Mouse (Mus musculus): ENCODE data around the gene Dppa3.

Gene Dppa3

DNA sequence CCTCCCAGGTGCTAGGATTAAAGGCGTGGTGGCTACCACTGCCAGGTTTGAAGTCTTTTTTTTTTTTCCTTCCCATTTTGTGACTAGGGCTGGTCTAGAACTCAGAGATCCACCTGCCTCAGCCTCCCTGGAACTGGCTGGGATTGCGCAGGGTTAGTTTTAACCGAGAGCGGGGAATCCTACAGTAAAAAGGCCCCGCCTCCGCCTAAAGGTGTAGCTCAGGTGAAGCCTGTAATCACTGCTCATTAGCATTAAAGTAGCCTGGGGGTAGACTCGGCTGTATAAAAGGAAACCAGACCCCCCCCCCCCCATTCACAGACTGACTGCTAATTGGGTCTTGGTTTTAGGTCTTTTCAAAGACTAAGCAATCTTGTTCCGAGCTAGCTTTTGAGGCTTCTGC, at the start of gene Dppa3:
Gene Dppa3, plus strand, starts transcription at position 301 of the 400 bp plus-strand sequence.
- DNase-seq (ENCODE audit: low read depth, low spot score) = no peak

DNA sequence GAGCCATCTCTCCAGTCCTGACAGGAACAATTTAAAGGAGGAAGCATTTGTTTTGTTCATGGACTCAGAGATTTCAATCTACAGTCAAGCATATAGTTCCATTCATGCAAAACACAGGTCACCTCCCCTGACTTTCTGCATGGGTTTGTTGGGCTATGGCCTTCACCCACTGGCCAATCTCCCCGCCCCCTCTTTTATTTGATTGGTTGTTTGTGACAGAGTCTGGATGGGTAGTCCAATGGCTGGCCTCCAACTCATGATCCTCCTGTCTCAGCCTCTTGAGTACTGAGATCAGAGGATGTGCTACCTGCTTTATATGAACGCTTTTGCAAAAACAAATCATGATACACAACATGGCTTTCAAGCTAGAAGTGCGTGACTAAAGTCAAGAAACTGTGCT, 49.2 kb upstream of the Dppa3 start:
- no peak for DNase-seq (ENCODE audit: low read depth, low spot score)

DNA sequence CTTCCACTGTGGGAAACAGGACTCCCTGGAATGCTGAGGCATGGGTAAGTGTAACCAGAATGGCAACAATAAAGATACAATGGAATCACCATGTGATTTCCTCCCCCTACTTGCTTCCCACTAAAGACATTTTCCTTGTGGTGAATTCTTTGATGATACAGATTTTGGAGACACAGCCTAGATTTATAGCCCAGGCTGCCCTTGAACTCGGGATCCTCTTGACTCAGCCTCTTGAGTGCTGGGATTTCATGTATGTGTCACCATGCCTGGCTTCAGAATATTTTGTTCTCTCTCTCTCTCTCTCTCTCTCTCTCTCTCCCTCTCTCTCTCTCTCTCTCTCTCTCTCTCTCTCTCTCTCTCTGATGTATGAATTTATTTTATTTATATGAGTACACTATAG, 47.1 kb upstream of the Dppa3 start:
- DNase-seq (ENCODE audit: low read depth, low spot score) = no peak

DNA sequence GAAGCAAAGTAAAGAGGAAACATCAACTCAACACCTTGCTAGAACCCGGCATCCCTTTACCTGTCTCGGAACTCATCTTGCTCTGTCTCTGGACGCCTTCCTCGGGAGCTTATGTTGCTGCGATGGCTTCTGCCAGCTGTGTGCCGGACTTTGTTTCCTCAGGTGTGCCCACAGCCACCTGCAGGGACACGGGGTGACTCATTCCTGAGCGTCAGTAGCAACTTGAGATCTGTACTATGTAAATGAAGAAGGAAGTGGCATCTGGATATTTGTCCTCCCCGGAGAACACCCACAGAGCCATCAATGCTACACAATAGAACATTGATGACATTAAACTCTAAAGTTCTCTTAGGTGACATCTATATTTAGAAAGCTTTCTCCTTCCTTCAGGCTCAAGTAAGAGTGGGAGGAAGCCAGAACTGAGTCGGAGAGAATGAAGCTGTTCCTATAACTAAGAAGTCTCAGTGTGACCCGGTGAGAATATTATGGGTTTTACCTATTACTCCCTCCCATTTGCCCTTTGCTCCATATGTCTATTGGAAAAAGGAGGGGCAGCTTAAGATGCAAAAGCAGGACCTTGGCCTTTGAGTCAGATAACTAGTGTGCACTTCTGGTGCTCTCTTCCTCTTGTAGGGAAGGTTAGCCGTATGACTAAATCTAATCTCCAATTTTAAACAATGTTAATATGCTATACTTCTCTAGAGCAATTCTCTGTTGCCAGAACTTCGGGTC, 35.0 kb upstream of the Dppa3 start:
- DNase-seq (ENCODE audit: low read depth, low spot score) = no peak

DNA sequence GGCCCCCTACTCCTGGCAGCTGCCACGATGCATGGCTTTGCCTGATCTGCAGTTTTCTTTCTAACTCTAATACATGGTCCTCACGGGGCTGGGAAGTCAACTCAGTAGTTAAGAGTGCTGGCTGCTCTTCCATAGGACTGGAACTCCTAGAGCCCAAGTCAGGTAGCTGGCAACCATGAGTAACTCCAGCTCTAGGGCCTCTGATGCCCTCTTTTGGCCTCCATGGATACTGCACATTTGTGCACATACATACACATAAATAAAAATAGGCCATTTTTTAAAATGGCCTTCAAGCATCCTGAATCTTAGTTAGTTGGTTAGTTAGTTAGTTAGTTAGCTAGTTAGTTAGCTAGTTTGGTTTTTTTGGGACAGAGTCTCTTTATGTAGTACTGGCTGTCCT, 33.3 kb upstream of the Dppa3 start:
- no peak for DNase-seq (ENCODE audit: low read depth, low spot score)

DNA sequence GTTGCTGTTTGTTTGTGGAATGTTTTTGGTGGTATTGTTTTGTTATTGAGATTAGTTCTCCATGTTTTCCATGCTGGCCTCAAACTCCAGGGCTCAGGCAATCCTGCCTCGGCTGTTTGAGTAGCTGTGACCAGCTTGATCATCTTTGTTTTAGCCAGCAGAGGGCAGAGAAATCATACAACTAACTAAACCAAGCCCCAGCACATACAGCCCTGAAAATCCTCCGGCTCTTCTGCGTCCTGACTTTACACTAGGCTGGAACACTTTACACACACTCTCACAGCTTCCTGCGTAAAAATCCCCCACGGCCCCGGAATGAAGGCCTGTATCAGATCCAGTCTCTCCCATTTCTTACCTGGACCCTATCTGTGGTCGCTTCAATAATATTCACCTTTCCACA, 30.6 kb upstream of the Dppa3 start:
- no peak for DNase-seq (ENCODE audit: low read depth, low spot score)

DNA sequence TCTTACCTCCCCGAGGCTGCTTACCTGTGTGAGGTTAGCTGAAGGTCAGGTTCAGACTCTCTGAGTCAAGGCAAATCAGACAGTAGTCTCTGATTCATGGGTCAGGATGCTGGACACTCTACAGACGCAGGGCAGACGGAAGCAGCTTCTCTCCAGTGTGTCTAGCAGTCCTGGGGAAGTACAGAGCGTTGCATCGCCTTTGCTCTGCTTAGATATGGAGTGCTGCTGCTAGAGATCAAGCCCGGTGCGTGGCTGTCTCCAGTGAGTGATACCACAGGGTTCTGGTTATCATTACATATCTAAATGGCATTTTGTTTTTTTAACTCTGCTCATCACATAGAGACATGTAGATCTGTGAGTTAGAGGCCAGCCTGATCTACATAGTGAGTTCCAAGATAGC, 29.6 kb upstream of the Dppa3 start:
- no peak for DNase-seq (ENCODE audit: low read depth, low spot score)

DNA sequence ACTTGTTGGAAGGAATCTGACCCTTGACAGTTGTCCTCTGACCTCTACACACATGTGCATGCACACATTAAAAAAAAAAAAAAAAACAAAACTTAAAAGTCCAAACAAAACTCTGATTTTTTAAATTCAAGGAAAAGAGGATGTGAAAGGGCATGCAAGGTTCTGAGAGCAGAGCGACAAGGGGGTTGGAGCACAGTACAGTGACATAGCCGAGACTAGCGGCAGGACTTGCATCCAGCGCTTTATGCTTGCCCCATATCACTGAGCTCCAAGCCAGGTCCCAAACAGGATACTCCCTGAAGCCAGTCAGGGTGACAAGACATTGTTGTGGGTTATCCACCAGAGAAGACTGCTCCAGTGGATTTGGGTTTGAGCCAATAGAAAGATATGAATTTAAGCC, 28.2 kb upstream of the Dppa3 start:
- no peak for DNase-seq (ENCODE audit: low read depth, low spot score)

DNA sequence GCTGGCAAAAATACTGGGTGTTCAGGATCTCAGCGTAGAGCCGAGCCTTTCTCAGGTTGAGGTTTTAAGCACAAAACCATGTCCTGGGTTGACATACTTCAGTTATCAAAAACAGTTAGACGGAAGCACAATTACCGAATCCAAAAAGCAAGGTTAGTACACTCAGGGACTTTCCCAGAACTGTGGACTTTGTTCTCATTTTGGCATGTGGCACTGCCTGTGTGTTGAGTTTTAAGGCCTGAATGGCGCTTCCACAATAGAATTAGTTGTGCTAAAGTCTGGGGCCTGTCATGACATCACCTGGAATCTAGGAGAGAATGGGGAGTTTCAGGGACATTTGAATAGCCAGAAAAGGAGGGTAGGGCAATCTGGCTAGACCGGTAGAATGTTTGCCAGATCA, 27.8 kb upstream of the Dppa3 start:
- DNase-seq (ENCODE audit: low read depth, low spot score) = no peak

DNA sequence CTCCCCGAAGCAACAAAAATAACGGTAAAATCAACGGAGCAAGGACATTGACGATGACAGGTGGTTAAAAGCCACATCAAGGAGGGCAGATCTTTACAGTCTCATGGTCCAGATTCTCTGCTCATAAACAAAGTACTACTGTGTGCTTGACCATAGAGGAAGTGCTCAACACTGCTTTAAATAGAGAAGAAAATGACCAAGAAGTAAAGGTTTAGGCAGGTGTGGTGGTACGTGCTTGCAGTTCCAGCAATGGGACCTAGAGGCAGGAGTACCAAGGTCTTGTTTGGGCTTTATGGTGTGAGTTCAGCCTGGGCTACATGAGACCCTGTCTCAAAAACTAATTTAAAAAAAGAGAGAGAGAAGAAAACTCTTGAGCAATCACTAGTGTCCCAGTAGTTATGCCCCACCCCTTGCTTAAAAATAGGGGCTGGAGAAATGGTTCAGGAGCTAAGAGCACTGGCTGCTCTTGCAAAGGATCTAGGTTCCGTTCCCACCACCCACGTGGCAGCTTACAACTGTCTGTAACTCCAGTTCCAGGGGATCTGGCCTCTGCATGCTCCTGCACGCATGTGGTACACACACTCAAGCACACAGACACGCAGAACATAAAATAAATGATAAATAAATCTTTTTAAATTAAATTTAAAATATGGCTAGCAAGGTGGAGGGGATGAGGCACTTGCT, 27.0 kb upstream of the Dppa3 start:
- DNase-seq (ENCODE audit: low read depth, low spot score) = no peak

DNA sequence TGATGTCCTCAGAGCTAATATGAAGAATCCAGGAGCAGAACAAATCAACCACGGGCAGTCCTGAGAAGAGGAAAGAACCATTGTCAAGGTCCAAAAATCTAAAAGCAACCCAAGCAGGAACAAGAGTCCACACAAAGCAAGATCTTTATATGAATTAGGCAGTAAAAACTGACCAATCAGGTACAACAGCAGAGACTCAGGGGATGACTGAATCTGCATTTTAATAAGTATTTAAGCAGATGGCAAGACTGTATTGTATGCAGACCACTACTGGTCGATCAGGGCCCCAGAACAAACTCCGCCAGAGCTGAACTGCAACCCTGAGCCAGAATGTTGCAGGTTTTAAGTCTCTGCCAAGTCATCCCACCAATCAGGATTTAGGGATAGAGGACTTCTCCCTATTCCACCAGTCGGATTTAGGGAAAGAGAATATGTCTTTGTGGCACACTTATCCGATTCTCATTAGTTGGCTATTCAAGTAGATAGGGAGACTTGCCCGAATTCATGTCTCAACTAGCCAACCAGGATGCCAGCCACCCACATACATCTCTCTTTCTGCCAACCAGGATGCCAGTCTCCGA, 26.1 kb upstream of the Dppa3 start:
- DNase-seq (ENCODE audit: low read depth, low spot score) = no peak

DNA sequence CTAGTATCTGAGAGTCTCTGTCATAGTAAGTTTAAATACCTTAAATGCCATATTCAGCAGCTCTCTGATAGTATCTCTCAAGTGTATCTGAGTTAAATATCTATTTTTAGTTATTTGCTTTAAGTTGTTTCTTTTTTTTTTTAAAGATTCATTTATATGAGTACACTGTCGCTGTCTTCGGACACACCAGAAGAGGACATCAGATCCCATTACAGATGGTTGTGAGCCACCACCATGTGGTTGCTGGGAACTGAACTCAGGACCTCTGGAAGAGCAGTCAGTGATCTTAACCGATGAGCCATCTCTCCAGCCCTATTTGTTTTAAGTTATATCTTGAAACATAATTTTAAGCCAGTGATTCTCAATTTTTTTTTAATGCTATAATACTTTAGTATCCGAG, 25.2 kb upstream of the Dppa3 start:
- no peak for DNase-seq (ENCODE audit: low read depth, low spot score)

DNA sequence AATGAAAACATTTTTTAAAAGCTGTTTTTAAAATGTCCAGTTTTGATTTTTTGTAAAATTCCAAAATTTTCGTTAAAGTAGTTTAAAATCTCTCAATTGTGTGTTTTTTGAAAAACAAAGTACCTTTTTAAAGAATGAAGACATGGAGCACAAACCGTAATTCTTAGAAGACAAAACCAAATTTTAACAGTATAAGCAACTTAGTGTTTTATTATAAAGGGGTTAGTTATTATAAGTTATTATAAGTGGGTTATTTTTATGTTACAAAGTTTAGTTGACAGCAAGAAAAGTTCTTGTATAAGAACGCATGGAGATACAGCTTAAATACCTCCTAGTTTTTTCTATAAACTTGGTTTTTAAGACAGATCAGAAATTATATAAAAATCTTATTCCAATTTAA, 24.6 kb upstream of the Dppa3 start:
- DNase-seq (ENCODE audit: low read depth, low spot score) = no peak

DNA sequence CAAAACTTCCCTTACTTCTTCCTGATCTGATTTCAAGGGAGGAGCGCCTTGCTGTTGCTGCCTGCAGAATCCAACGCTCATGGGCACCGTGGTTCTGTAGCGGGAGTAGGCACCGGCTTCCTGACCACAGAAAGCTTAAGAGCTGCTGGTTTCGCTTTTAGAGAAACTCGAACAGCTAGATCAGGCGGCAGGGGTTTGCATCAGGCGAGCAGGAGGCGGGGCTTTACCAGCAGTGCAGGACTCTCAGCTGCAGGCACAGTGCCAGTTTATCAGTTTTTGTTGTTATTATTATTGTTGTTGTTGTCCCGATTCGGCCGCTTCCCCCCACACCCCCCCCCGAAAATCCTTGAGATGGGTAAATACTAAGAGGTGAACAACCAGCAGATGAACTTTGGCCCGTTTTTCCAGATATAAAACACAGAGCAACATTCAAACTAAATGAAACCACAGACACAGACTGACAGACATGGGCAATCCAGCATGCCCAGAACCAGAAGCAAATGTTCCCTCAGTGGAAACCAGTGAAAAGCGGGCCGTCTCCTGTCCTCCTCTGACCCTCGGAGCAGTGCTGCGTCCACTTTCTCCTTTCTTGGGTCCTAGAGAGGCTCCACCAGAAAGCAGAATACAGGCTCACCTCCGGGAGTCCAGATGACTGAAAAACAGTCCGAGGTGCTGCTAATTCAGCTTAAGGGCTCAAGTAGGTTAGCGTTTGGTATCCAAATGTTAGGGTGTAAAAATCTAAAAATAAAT, 23.8 kb upstream of the Dppa3 start, which contains the start of gene Apobec1:
Gene Apobec1, minus strand, starts transcription at position 203 of the 750 bp plus-strand sequence.
- peak; percentile 28 for DNase-seq (ENCODE audit: low read depth, low spot score)

DNA sequence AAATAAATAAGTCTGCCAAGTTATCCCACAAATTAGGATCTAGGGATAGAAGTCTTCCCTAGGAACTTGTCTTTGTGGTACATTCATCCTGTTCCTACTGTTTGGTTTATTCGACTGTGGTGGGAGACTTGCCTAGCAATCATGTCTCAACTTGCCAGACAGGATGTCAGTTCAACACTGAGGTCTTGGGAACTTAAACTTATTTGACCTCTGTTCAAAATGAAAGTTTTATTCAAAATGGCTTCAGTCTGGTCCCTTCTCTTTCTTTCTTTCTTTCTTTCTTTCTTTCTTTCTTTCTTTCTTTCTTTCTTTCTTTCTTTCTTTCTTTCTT, 23.3 kb upstream of the Dppa3 start:
- no peak for DNase-seq (ENCODE audit: low read depth, low spot score)

DNA sequence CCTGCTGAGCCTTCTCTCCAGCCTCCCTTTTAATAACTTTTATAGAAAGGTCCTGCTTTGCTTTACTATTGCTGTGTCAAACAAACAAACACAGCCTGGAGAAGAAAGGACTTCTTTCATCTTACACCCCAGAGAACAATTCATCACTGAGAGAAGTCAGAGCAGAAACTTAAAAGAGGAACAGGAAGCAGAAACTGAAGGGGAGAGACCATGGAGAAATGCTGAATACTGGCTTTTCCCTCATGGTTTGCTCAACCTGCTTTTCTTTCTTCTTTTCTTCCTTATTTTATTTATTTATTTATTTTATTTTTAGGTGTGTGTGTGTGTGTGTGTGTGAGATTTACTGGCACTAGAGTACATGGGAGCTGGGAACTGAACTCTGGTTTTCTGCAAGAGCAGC, 21.9 kb upstream of the Dppa3 start:
- DNase-seq (ENCODE audit: low read depth, low spot score) = no peak

DNA sequence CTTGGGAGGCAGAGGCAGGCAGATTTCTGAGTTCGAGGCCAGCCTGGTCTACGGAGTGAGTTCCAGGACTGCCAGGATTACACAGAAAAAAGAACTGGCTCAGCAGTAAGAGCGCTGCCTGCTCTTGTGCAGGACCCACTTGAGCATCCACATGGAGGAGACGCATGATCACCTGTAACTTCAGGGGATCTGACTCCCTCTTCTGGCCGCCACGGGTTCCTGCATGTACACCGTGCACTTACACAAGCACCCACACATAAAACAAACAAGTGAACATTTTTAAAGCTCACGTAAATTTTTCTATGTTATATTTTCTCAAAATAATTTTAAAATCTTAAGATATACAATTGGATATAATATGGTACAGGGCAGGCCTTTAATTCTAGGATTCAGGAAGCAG, 20.7 kb upstream of the Dppa3 start:
- DNase-seq (ENCODE audit: low read depth, low spot score) = no peak

DNA sequence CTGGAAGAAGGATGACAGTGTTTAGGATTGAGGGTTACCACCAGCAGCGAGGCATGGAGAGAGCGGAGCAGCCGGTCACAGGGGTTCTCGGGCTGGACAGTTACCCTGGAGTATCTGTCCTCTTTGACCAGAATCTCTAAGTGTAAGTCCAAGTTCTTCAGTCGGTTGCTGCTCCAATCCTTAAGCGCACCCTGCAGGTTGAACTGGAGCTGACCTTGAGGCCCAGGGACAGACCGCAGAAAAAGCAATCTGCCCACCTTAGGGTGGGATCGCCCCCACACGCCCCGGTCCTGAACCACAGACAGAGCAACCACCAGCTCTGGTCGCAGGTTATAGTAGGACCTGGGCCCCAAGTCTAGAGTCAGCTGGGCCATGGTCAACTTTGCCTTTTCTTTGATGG, 19.5 kb upstream of the Dppa3 start:
- DNase-seq (ENCODE audit: low read depth, low spot score) = no peak

DNA sequence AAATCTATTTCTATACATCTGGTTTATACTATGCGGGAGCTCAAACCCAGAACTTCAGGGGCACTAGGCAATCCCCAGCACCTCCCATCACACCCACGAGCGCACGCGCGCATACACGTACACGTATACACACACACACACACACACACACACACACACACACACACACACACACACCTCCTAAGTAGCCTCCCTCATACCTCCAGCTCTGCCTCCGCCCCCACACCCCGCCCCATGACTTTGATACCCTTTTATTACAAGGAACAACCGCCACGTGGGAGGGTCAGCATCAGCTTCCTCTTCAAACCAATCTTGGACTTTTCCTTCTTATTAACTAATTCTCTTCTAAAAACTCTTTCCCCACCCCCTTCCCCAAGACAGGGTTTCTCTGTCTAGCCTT, 18.5 kb upstream of the Dppa3 start:
- no peak for DNase-seq (ENCODE audit: low read depth, low spot score)

DNA sequence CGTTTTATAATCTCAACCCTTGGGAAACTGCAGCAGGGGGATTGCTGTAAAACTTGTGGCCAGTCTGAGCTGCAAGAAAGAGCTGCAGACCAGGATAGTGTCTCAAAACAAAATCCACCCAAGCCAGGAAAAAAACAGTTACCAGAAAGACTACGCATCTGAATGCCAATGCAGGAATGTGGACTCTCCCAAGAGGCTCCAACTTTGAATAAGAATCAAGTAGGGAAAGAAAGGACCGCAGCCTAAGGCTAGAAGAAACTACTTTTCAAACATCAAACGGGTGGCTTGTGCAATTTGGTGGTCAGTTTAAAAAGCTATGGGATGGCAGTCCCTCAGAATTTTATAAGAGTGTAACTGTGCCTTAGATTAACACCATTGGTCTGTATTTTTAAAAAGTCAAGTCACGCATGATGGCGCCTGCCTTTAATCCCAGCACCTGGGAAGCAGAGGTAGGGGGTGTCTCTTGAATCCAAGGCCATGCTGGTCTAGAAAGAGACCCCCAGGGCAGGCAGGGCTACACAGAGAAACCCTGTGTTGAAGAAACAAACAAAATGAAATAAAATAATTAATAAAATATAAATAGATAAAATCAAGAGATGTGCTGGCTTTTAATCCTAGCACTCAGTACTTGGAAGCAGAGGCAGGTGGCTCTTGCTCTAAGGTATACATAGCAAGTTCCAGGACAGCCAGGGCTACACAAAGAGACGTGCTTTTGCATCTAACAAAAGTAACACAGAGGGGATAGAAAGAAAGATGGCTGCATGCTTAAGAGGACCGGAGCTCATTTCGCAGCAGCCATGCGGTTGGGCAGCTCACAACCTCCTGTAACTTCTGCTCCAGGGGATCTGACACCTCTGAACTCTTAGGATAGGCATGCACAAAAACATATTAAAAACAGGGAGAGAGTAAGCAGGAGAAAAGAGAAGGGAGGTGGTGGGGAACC, 17.5 kb upstream of the Dppa3 start:
- DNase-seq (ENCODE audit: low read depth, low spot score) = no peak

DNA sequence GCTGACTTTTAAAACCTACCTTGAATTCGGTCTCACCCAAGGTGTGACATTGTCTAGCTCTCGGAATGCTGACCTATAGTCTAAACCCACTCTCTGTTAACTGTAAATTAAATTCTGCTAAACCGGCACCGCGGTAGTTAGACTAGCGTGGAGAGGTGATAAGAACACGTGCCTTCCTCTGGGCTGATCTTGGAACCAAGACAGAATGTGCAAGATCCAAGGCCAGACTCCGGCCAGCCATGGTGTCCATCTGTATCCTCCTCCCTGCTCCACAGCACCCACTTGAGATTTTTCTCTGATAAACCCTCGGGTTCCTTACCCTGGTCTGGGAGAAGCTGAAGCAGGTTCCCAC, 16.9 kb upstream of the Dppa3 start:
- no peak for DNase-seq (ENCODE audit: low read depth, low spot score)

DNA sequence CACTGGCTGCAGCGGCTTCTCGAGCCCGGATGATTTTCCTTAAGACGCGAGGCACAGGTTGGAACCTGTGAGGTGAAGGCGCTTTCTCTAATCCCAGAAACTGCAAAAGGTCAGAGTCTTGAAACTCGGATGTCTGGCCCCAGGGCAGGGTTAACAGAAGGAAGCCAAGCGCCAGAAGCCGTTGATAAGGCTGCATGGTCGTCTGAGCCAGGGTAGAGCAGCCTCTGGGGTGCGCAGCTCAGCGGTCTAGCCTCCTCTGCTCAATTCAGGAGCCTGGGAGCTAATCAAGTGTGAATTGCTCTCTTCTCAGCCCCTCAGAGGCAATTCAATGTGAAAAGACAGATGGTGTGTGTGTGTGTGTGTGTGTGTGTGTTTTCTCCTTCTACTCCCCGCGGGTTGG, 16.4 kb upstream of the Dppa3 start, which contains the start of gene Gdf3:
Gene Gdf3, minus strand, starts transcription at position 317 of the 400 bp plus-strand sequence.
- DNase-seq (ENCODE audit: low read depth, low spot score) = no peak
